Mouse (Mus musculus) cerebellum, adult (tissue): ENCODE data around the gene Sec61a2.

Experiments used
- ATAC-seq: cut with Nextera tagmentation; 2 replicates; pipeline ENCODE4 v1.9.2; 2017; ENCODE audit warnings: mild to moderate bottlenecking, moderate library complexity, mixed read lengths; ENCODE audit not compliant: insufficient number of reproducible peaks, low FRiP score, low TSS enrichment

Gene Sec61a2

DNA sequence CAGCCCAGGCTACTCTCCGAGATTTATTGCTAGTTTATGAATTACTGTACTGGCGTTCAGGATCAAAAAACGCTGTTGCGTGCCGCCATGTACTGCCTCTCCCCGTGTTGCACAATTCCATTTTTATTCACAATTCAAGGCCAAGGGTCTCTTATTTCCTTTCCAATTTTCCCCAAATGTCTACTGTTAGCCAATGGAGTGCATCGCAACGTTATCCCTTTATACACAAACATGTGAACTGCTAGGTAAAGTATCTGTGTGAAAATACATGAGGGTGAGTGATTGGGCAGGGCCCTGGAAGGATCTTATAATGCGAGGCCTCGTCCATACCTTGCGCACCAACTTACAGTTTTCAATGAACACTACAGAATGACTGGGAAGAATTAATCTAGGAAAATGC is 936 bp downstream of the Sec61a2 start:
- no peak for ATAC-seq

DNA sequence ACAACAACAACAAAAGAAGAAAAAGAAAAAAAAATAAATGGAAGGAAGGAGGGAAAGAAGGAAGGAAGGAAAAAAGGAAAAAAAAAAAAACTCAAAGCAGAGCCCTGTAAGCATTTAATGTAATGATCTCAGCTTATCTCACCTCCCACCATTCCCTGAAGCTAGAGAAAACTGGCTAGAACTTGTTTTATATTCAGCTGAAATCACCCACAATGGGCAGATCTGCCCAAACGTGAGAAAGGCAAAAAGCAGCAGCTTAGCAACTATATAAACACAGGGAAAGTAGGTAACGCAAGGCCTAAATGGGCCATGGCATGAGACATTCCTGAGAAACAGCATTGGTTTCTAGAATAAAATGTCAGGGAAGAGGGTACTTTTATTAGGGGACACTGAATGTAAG is 5.8 kb downstream of the Sec61a2 start:
- no peak for ATAC-seq

DNA sequence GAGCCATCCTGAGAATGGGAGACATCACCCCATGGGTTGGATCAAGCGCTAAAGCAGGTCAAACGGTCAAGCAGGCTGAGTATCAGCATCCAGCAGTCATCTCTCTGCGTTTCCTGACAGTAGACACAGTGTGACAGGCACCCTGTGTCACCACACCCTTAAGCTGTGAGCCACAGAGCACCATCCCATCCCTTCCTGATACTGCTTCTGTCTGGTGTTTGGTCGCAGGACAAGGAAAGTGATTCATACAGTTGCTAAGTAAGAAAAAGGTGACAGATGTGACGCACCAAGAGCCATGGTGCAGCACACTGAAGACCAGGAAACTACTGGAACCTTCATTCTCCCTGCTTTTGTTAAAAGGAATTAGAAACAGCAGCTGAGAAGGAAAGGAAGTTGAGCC is 6.4 kb downstream of the Sec61a2 start:
- ATAC-seq = no peak

DNA sequence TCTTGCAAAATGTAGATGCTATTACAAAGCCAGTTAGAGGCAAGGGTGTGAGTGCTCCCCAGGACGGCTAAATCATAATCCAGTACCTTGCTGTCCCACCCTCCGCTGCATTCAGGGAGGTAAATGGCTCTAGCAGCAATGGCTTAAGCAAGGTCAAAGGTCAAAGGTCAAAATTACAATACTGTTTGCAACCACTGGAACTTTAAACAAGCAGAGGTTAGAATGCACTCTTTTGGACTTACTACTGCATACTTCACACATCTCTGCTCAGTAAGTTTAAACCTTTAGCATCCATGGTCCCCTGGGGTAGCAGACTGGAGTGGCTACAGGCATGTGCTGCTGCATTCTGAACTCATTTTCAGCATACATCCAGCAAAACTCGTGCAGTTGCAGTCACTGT is 17.8 kb downstream of the Sec61a2 start:
- no peak for ATAC-seq

DNA sequence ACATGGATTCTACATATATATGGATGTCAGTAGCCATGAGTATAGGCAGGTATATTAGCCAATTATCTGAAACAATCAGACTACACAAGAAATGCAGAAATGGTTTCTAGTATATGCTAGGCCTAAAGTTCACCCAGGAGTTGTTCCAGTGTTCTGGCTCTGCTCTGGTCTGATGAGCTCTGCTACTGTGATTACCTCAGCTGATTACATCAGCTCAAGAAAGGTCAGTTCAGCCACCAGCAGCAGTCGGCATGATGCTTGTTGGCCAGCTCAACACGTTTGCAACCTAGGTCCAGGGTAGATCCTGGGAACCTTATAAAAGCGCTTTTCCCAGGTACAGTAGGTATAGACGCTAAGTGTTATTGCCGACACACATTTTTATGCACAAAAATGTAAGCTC is 25.5 kb downstream of the Sec61a2 start:
- no peak for ATAC-seq

DNA sequence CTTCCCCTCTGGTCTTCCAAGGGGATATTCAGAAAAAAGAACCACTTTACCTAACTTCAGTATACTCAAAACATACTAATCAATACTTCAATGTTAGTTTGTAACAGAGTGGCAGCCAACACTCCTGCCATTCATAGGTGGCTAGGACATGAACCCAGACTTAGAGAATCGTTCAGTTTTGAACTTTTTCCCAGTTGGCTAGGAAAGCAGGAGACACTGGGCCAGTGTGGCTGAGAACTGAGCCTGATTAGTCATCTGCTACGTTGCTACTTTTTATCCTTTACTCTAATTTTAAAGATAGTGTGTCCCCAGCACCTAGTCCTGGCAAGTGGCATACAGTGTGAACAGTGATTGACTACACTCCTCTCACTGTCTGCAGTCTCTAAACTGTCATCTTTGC is 27.6 kb downstream of the Sec61a2 start:
- no peak for ATAC-seq

DNA sequence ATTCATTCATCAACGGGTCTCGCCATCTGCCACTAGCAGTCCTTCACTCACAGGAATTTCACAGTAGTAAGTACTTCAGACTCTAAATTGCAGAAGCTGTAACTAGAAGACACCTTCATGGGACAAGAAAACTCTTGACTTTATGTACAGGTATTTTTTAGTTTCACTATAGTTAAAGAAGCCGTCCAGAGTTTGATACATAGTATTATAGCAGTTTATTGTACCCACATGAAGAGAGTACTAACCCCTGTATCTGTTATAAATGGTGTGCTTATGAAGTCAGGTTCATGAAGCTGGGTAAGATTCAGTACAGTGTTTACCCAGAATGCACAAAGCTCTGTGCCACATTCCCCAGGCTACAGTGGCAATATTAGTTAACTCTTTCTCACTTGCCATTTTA is 32.4 kb downstream of the Sec61a2 start, which contains the start of gene Gm13199:
Gm13199 (minus strand) TSS at position 101 of the 400 bp plus-strand sequence.
- no peak for ATAC-seq

DNA sequence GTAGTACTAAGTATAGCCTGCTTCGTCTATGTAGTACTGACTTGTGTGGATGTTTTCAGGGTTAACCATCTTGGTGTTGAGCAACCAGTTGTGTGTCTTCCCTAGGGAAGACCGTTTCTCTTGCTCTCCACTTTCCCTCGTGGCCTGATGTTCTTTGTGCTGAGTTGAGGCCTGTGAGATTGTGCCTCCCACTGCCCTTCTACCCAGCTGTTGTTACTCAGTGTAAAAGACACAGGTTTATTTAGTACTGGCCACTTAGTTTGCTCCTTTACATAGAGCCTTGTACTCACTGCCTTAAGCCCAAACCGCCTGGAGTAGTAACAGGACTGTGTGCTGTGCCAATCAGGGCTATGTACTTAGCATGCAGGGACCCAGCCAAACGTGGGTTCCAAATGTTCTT is 43.4 kb downstream of the Sec61a2 start:
- no peak for ATAC-seq

DNA sequence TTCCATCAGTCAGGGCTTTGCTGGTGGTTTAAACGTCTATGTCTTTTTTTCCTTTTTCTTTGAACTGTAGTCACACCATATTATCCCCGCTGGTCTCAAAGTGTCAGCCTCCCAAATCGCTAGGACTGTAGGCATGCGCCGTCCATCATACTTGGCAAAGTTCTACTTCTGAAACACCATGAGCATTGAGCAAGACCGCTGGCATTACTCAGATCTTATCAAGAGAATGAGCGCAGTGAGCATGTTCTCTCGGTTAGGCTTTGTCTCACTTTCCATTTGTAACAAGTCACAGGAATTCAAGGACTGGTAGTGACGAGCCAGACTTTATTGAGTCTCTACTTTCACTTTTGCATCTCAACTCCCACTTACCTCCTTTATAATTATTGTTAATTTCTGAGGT is 44.1 kb downstream of the Sec61a2 start:
- no peak for ATAC-seq

DNA sequence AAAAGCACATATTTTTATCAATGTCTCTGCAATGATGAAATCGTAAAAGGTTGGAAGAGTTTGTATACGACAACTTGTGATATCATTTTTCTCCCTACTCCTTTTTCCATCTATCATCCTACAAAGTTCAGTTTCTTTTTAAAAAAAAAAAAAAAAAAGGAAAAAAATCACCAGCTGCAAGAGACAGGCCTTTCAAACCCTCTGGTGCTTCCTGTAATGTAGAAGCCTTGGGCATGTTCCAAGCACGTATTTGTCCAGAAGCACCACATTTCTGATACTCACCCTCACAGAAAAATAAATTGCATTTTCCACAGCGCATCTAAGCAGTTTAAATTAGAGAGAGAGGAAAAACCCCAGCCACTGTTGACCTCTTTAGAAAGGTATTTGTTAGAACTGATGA is 49.4 kb downstream of the Sec61a2 start:
- ATAC-seq = no peak

DNA sequence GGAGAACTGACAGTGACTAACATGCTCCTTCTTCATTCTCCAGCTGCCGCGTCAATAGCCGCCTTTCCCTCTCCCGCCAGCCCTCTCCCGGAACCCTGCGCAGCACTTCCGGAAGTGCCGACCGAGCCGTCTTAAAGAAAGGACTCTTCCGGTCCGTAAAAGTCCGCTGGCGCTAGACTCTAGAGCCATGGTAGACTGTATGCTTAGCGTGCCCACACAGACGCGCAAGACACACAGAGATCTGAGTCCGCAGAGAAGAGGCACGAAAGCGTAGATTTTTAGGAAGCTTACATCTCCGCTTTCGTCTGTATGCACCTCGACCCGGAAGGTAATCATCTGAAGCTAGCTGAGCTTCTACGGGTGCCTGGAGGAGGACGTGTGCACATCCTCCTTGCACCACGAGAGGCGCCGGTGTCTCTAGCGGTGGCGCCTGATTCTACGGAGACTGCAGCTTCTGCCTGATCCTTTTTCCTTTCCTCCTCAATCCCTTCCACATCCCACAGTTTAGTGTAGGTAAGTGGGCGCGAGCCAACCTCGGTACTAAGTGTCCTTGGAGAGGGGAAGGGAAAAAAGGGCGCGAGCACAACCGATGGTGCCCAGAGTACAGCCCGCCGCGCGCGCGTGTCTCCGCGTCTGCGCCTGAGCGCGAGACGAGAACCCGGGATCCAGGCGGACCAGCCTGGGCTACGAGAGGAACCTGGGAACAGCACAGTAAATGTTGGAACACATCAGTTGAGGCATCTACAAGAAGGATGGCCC is 50.2 kb downstream of the Sec61a2 start, which contains the start of the genes Nudt5 and Cdc123:
Nudt5 (plus strand) TSS at position 147 of the 759 bp plus-strand sequence.
Cdc123 (minus strand) TSS at position 292 of the 759 bp plus-strand sequence.
- peak; percentile 95 for ATAC-seq

DNA sequence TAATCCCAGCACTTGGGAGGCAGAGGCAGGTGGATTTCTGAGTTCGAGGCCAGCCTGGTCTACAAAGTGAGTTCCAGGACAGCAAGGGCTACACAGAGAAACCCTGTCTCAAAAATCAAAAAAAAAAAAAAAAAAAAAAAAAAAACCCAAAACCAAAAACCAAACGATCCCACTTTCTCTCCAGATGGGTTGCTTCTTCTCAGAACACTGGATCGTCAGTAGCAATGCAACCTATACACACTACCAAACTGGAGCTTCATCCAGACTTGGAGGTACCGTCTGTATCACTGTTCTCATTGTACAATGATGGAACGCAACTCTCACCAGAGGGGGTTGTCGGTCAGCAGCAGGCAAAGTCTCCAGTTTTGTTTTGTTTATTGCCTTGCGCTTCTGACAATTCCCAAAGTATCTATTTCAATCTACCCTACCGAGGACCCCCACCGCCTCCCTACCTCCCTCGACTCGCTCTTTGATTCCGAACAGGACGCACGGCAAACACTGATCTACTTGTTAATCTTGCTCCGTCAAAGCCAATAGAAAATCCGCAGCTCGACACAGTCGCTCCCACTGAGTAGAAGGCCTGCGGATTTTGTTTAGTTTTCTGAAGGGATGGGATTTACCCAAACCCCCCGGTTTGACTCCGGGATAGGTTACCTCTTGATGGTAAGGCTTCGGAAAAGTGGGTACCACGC is 50.9 kb downstream of the Sec61a2 start:
- ATAC-seq = peak; percentile 6

DNA sequence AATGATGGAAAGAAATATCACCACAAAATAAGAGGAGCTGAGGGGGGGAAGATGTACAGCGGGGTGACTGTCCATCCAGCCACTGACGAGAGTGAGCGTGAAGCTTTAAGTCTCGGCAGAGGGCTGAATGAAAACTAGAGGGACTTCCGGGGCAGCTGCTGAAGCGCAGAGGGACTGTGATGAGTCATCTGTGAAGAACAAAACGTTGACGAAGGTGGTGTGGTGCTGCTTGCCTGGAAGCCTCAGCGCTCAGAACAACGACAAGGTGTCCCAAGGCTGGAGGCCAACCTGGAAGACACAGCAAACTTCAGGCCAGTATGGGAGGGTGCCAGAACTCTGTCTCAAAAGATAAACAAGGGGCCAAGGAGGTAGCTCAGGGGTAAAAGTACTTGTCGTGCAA is 54.4 kb downstream of the Sec61a2 start:
- ATAC-seq = no peak

DNA sequence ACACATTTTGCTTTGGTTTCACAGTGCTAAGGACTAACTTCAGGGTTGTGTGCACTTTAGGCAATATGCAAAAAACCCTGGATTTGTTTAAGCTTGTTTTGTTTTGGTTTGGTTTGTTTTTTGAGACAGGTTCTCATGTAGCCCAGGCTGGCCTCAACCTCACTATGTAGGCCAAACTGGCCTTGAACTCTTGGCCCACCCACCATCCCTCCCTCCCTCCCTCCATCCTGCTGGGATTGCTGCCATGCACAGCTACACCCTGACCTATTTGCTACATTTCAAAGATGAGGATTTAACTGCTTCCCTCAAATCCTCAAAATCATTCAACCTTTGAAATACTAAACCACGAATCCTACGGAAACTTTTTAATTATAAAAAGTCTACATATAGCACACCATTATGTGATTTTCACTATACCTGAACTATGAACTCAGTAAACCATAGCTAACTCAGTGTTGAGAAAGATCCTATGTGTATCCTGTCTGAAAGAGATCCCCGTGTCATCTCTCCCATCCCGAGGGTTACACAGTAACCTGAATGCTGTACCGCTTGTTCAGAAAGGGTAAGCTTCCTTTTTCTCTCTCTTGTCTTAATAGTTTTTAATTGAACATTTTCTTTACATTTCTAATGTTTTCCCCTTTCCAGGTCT is 69.8 kb downstream of the Sec61a2 start:
- ATAC-seq = no peak

DNA sequence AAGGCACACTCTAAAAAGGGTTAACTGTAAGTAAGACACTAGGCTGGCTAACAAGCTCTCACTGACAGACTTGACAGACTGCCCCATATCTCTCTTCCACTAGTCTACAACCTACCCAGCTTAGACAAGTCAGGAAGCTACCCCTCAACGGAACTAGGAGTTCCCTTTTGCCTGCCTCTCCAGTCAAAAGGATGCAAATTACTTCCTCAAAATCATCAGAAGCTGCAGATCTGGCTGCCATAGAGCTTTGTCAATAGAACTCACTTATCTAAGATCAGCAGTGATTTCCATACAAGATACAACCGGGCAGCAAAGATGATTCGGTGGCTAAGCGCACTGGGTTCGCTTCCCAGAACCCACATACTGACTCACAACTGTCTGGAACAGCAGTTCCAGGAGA is 70.5 kb downstream of the Sec61a2 start:
- no peak for ATAC-seq

DNA sequence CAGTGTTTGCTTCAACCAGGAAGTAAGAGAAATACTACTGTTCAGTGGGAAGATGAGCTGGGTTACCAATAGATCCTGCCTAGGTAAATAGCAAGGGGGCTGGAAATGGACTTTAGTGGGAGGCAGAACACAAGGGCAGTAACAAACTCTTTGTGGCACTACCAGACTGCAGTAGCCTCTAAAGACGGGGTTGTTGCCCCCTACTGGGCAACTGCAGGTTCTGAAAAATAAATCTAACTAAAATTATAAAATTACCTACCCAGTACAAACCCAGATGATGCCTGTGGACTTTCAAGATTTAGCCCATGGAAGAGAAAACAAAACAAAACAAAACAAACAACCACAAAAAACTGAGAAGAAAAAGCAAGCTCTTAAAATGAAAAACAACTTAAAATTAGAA is 71.0 kb downstream of the Sec61a2 start:
- ATAC-seq = no peak

DNA sequence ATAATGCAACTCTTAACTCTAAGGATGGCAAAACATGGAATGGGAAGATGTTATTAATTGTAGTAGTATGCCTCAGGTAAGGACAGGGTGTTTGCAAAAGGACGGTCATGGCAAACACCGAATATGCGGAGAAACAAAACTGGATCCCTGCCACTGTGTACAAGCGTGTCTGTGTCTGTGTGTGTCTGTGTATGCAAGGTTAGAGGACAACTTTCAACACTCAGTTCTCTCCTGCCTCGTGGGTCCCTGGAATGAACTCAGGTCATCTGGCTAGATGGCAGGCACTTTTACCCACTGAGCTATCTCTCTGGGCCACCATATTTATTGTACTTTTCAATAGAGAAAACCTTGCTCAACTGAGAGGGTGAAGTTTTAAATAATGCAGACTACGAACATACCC is 72.8 kb downstream of the Sec61a2 start:
- ATAC-seq = no peak

DNA sequence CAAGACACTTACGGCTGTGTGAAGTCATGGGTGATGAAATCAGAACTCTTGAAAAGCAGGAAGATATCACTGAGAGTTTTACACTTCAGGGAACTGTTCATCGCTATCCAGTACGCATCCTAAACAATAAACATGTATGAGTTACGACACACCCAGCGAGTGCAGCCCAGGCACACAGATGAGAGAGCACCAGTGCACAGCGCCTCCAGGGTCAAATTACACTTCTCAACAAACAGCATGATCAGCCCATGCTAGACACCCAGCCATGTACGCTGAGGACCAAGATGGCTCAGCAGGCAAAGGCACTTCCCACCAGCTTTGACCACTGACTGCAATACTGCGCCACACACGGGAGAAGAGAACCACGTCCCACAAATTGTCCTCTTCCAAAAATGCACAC is 74.0 kb downstream of the Sec61a2 start:
- no peak for ATAC-seq
